Mouse (Mus musculus) MN1 (cell line): ENCODE data around the gene Stx11.
"Not testable (repeated sequence)": the region's sequence is repeated elsewhere in the genome, so short reads cannot be mapped to it uniquely, and the experiment has no call there.

Experiments used
- DNase-seq: peaks from one replicate; pipeline ENCODE4 v3.0.0-alpha.2; 2016; ENCODE audit warnings: low spot score

The Stx11 gene

GRCm38 (mm10) chr10:12957271-12957670 lies 6.8 kb downstream of the Stx11 start:
- DNase-seq = no peak

- no peak for DNase-seq
Observed at GRCm38 (mm10) chr10:12955831-12956230, 8.3 kb downstream of the Stx11 start.

- DNase-seq = not testable (repeated sequence)
Observed at GRCm38 (mm10) chr10:12951358-12951757, 12.7 kb downstream of the Stx11 start.

GRCm38 (mm10) chr10:12949299-12949698 lies 14.8 kb downstream of the Stx11 start:
- DNase-seq = no peak

GRCm38 (mm10) chr10:12947606-12948005 lies 16.5 kb downstream of the Stx11 start:
- no peak for DNase-seq

GRCm38 (mm10) chr10:12941018-12941761 lies 22.9 kb downstream of the Stx11 start:
- no peak for DNase-seq

GRCm38 (mm10) chr10:12938763-12939162 lies 25.3 kb downstream of the Stx11 start:
- DNase-seq = no peak

- no peak for DNase-seq
Observed at GRCm38 (mm10) chr10:12936079-12936478, 28.0 kb downstream of the Stx11 start.

- no peak for DNase-seq
Observed at GRCm38 (mm10) chr10:12935575-12935974, 28.5 kb downstream of the Stx11 start.

- no peak for DNase-seq
Observed at GRCm38 (mm10) chr10:12931492-12932400, 32.4 kb downstream of the Stx11 start.

- no peak for DNase-seq
Observed at GRCm38 (mm10) chr10:12930351-12930905, 33.7 kb downstream of the Stx11 start.

- no peak for DNase-seq
Observed at GRCm38 (mm10) chr10:12929857-12930174, 34.3 kb downstream of the Stx11 start.

GRCm38 (mm10) chr10:12929149-12929856 lies 34.8 kb downstream of the Stx11 start:
- DNase-seq = no peak

- no peak for DNase-seq
Observed at GRCm38 (mm10) chr10:12928193-12928592, 35.9 kb downstream of the Stx11 start.

GRCm38 (mm10) chr10:12922574-12923353 lies 41.3 kb downstream of the Stx11 start:
- DNase-seq = peak; percentile 99

- DNase-seq = no peak
Observed at GRCm38 (mm10) chr10:12922077-12922573, 42.0 kb downstream of the Stx11 start.

- peak; percentile 27 for DNase-seq
Observed at GRCm38 (mm10) chr10:12921551-12922040, 42.5 kb downstream of the Stx11 start.

GRCm38 (mm10) chr10:12919287-12919686 lies 44.8 kb downstream of the Stx11 start:
- peak; percentile 80 for DNase-seq

- DNase-seq = no peak
Observed at GRCm38 (mm10) chr10:12917626-12918025, 46.5 kb downstream of the Stx11 start.

- DNase-seq = no peak
Observed at GRCm38 (mm10) chr10:12916376-12916775, 47.7 kb downstream of the Stx11 start.

GRCm38 (mm10) chr10:12915826-12916225 lies 48.3 kb downstream of the Stx11 start:
- no peak for DNase-seq
